Mouse (Mus musculus) erythroid progenitor cell, adult 5-6 weeks (primary cell): ENCODE results near the gene Tmem273. TPM values are rescaled to one million over a fixed set of nuclear protein-coding genes. Genes with fewer than 3 reads are reported as not detected.

ENCODE experiments used
- ATAC-seq: replicated peaks from 2 replicates; pipeline ENCODE4 v1.8.0; 2016; ENCODE audit warnings: moderate number of reproducible peaks, mild to moderate bottlenecking, moderate TSS enrichment, inconsistent platforms; ENCODE audit not compliant: poor library complexity, low FRiP score, severe bottlenecking
- total RNA-seq, 2 experiments: library from RNA; stranded (forward) in 1 of 2; stranded (reverse) in 1 of 2; fragments of 150-400 nt in 1 of 2; fragments of 186-747, 209-891 nt in 1 of 2; gene quantifications; 2 replicates each; pipeline versions ENCODE4 v1.2.3 to v1.2.4; 2015 to 2017; ENCODE audit warnings: low replicate concordance in 2 of 2

Tmem273 gene
- total RNA-seq, 2 experiments from 2014 or later, result 4.6 to 15.4 TPM

- ATAC-seq, result no peak
Observed at GRCm38 (mm10) chr14:32801016-32801661, 15.4 kb downstream of the Tmem273 start.

GRCm38 (mm10) chr14:32801662-32802024, 15.9 kb downstream of the Tmem273 start:
- no peak for ATAC-seq

DNA sequence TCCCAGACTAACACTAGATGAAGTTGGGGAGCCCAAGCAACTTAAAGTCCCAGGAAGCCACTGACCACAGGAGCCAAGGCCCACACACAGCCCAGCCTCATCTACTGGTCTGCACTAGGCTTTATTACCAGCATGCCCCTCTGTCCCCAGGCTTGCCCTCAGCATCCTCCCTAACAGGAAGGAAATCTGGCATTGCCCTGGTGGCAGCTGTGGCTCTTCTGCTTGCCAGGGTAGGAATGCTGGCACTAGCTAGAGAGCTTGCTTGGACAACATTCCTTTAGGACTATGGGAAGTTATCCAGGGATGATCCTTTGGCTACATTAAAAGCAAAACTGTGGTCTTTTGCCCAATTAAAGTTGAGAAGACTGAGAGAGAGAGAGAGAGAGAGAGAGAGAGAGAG, 24.3 kb downstream of the Tmem273 start:
- no peak for ATAC-seq

DNA sequence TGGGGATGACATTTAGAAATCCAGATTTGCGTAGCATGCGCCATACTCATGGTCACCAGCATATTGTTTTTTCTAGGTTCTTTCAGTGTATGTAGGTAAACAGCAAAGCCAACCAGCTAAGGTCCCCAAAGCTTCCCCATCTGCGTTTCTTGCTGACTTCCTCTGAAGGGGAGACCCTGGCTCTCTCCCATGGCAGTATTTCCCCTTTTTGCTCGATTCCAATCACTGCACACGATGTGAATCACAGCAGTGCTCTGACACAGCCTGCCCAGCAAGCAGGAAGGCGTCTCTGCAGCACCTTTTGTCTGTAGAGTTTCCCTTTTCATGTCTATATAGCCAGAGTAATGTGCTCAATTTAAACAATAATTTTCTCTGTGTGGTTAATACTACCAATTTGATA, 26.7 kb downstream of the Tmem273 start:
- no peak for ATAC-seq

DNA sequence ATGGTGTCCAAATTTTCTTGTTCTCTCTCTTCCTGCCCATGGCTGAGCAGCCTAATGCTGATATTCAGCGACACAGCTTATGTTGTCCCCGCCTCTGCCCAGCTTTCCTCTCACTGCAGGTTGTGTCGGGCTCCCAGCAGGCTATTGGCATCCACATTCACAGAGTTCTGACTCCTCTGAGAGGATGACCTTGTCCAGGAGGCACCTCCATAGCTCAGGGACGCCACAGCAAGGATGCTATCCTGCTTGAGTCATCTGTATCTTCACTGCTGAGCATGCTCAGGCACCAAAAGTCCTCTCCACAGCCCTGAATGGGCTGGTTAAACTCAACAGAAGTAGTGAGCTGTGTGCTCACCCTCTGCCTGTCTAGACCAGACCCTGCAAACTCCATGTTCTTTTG, 29.2 kb downstream of the Tmem273 start:
- no peak for ATAC-seq

DNA sequence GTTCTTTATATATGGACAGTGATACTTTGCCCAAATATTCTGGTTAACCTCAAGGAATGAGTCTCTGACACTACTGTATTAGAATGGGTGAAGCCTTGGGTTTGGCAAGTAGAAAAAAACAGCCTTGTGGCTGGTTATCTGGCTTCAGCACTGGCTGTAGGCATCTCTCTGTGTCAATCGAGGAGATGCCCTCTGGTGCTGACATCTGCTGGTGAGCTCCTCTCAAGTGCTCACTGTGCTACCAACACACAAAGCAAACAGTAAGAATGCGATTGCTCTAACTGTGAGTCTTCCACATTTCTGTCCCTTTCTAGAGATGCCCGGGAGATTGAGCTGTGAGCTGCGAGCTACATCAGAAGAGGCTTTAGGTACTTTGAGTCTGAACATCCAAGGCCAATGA, 30.8 kb downstream of the Tmem273 start:
- ATAC-seq, result no peak

- no peak for ATAC-seq
Observed at GRCm38 (mm10) chr14:32817258-32817657, 31.5 kb downstream of the Tmem273 start.

- ATAC-seq, result no peak
Observed at GRCm38 (mm10) chr14:32819297-32819696, 33.5 kb downstream of the Tmem273 start.

- no peak for ATAC-seq
Observed at GRCm38 (mm10) chr14:32822812-32823211, 37.0 kb downstream of the Tmem273 start.

- no peak for ATAC-seq
Observed at GRCm38 (mm10) chr14:32823861-32824260, 38.1 kb downstream of the Tmem273 start.

GRCm38 (mm10) chr14:32824267-32825150, 38.7 kb downstream of the Tmem273 start:
- ATAC-seq, result no peak

DNA sequence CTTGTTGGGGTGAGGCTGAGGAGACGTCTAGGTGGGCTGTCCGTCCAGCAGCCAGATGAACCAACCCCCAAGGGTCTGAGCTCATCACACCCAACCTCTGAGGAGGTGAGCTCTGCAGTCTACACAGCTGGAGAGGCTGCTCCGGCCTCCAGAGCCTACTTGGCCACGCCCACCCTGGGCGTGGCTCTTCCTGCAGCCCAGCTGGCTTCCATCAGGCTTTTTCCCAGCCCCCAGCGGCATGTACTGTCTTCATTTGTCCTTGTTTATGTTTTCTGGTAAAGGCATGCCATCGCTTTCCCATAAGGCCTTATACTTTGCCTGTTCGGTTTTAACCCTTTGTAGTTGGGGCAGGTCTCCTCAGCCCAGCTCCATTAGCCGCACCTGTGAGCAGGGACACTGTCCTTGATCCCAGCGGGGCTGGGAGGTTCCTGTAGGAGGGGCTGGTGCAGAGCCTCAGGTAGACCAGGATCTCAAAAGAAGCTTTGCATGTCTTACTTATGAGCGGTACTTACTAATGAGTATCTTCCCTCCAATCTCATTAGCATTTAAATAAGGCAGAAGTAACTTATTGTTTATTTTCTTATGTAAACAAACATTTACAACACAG, 39.8 kb downstream of the Tmem273 start:
- 0 out of 2 replicates have a peak, but pooled peaks have one; percentile 30 for ATAC-seq

DNA sequence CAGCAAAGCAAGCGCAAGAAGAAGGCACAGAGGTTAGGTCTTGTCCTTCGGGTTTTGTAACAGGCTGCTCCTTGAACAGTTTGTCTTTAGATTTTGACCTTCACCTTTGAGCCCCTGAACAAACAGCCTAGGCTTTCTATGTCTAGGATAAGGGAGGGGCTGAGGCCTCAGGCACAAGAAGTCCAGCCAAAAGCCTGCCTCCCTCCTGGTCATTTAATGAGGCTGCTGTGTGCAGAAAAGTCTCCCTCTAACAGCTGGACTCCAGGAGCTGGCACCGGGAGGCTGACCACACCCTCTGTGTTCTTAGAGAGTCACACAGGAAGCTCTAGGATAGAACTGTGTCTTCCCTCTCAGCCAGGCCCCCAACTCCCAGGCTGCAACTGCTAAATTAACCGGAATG, 41.4 kb downstream of the Tmem273 start:
- ATAC-seq, result no peak

- ATAC-seq, result no peak
Observed at GRCm38 (mm10) chr14:32827994-32828650, 42.4 kb downstream of the Tmem273 start.

GRCm38 (mm10) chr14:32833847-32834246, 48.1 kb downstream of the Tmem273 start, which contains the start of gene Fam170b:
Gene Fam170b, plus strand, starts transcription at chr14:32833962.
- ATAC-seq, result no peak

DNA sequence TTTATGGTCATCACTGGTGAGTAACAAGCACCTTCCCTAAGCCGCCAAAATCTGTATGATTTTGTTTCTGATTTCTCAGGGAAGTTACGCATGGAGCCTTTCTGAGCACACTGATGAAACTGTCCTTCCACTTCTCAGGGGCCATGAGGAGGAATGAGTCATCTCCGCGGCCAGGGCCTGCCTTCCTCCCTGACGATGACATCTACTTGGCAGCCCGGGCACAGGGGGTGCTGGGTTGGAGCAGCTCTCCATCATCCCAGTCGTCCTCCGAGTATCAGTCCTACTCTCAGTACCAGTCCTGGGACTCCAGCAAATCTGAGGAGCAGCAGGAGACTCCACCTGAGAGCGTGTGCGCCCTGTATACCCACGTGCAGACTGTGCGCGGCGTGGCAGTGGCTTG, 49.4 kb downstream of the Tmem273 start:
- ATAC-seq, result no peak

DNA sequence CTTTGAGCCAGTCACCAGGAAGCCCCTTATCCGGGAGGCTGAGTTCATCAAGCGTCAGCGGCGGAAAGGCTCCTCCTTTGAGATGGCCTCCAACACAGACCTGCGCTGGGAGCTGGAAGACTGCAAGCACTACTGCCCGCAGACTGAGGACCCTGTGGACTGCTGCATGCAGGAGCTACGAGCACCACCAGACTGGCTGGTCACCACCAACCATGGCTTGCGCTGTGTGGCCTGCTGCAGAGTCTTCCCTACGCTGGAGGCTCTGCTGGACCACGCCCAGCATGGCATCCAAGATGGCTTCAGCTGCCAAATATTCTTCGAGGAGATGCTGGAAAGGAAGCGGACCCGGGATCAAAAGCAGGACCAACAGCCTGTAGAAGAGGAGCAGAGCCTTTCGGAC, 49.8 kb downstream of the Tmem273 start:
- no peak for ATAC-seq

DNA sequence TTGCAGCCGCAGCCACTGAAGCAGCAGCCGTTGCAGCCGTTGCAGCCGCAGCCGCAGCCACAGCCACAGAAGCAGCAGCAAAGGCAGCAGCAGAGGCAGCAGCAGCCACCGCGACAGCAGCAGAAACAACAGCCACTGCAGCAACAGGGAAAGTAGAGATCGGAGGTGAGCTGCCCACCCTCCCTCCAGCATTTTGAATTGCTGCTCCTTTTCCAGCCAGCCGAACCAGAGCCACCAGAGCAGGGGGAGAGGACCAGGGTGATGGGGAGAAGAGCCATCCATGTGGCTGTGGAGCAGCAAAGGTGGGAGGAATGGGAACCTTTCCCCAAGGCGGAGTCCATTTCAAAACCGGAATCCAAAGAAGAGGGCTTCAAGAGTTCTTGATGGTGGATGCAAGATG, 50.4 kb downstream of the Tmem273 start:
- ATAC-seq, result no peak

DNA sequence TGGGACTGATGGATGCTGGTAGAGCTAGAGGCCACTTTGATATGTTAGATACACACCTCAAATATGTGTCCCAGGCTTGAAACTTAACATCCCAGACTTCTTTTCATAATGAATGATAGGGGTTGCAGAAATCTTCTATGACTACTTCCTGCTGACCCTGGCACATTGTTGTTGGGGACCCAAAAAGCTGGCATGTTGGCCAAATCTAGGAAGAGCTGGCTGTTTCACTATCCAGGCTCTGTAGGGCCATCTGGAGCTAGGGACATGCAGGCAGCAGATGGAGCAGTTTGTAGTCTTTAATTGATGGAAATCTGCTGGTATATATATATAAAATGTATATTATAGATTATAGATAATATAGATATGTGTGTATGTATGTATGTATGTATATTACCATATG, 56.3 kb downstream of the Tmem273 start:
- no peak for ATAC-seq

DNA sequence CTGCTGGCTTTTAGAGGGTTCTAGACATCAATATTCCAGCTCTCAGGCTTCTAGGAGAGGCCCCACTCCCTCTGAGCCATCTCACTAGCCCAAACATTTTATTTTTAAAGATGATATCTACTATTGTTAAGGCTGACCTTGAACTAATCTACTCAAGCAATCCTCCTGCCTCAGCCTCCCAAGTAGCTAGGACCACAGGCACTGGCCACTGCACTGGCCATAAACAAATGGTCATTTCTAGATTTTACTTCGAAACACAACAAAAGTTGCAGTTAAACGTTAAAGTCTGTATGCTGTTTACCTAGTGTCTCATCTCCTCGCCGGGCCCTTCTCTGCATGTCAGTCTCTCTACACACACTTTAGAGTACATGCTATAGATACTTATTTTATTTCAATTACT, 68.3 kb downstream of the Tmem273 start:
- no peak for ATAC-seq
